Mouse (Mus musculus): ENCODE measurements at regions not wholly inside any gene's neighbourhood (a gene's known extent, or its start where the extent isn't known, plus 50 kb on each side); places are given as distances from the start of the nearest gene placed in this dataset.

DNA sequence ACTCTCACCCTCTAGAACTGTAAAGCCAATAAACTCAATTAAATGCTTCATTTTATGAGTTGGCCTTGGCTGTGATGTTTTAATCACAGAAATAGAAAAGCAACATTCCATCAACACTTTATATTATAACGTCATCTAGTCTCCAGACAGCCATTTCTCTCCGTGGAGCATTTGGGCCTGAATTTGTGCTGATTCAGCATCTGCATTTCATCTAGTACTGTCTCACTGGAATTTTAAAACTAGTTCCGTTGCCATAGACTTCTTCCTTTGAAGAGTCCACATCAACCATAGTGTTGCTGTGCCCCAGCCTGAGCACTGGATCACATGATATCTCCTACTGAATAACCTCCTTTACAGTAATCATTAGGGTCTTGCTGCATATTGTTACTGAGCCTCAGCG, 179.7 kb upstream of the Cntnap4 start:
- no peaks in the 10 kb centered on the region for H3K27me3 ChIP-seq (replicated peaks; ENCODE audit: insufficient read depth, low read length)
- H3K27ac ChIP-seq (ENCODE audit: low read length): no peak overlapping the region
- WGBS: 75% methylated on average over 4 of the region's 4 CpGs
- ATAC-seq (no peak), DNase-seq (ENCODE audit: low spot score) (no peak)
- no peak overlapping the region for H3K4me2 ChIP-seq (replicated peaks; ENCODE audit: low read depth, low read length)
- H3K9me3 ChIP-seq (ENCODE audit: low read length): no peaks in the 10 kb centered on the region
- H3K36me3 ChIP-seq (ENCODE audit: insufficient read depth, low read length): no peaks in the 10 kb centered on the region
- TF ChIP-seq CTCF (IDR thresholded peaks at IDR 0.05): no peak
- TF ChIP-seq EP300 (IDR thresholded peaks at IDR 0.05): no peak
- H3K4me3 ChIP-seq (ENCODE audit: low read depth, low read length): no peak overlapping the region
- no peaks in the 10 kb centered on the region for H3K4me1 ChIP-seq (ENCODE audit: insufficient read depth, low read depth, low read length)
- H3K9ac ChIP-seq (replicated peaks; ENCODE audit: low read depth): no peak overlapping the region

DNA sequence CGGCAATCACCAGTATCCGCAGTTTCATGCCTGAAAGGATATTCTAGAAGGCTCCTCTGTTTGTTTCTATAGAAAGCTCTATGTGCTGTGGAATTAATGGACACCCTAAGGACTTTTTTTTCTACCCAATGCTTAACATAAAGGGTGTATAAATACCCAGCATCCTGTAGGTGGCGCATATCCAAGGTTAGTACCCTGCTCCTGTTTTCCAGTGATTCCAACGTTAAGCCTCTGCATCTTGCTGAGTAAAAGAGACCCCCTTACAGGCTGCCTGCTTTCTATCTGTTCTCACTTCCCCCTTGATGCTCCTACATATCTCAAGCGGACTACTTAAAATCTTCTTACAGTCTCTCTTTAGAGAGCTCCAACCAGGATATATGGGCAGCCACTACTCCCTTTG, 221.5 kb upstream of the Cntnap4 start:
- ATAC-seq: no peak
- no peak overlapping the region for H3K27ac ChIP-seq (ENCODE audit: low read length)
- DNase-seq (ENCODE audit: low spot score): peak; percentile 11
- H3K9ac ChIP-seq (replicated peaks; ENCODE audit: low read depth): no peak overlapping the region
- no peaks in the 10 kb centered on the region for H3K9me3 ChIP-seq (ENCODE audit: low read length)
- H3K4me1 ChIP-seq (ENCODE audit: insufficient read depth, low read depth, low read length): no peaks in the 10 kb centered on the region
- TF ChIP-seq CTCF (IDR thresholded peaks at IDR 0.05) (peak; percentile 41), EP300 (IDR thresholded peaks at IDR 0.05) (no peak)
- H3K27me3 ChIP-seq (replicated peaks; ENCODE audit: insufficient read depth, low read length): no peaks in the 10 kb centered on the region
- 35% methylated on average over 5 of the region's 5 CpGs for WGBS
- H3K36me3 ChIP-seq (ENCODE audit: insufficient read depth, low read length): no peaks in the 10 kb centered on the region
- H3K4me2 ChIP-seq (replicated peaks; ENCODE audit: low read depth, low read length): no peak overlapping the region
- H3K4me3 ChIP-seq (ENCODE audit: low read depth, low read length): no peak overlapping the region

DNA sequence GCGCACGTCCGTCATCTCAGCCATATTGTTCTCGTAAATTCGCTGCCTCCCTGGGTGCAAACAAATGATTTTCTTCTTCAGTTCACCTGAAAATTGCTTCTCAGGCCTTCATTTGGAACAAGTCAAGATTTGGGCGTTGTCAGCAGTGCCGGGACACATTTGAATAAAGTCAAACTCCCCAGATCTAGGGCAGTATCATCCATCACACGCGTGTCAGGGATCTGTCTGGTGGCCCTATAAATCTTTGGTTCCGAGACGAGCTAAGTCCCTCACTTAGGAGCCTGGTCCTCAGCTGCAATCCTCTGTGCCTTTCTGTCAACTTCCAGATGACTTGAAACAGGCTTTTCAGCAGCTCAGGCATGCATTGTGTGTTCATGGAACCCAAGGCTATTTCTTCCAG, 236.7 kb upstream of the Cntnap4 start:
- TF ChIP-seq EP300 (IDR thresholded peaks at IDR 0.05): no peak
- TF ChIP-seq CTCF (IDR thresholded peaks at IDR 0.05): no peak
- no peak overlapping the region for H3K4me2 ChIP-seq (replicated peaks; ENCODE audit: low read depth, low read length)
- H3K27ac ChIP-seq (ENCODE audit: low read length): no peak overlapping the region
- DNase-seq (ENCODE audit: low spot score) (no peak), ATAC-seq (no peak)
- no peaks in the 10 kb centered on the region for H3K4me1 ChIP-seq (ENCODE audit: insufficient read depth, low read depth, low read length)
- H3K4me3 ChIP-seq (ENCODE audit: low read depth, low read length): no peak overlapping the region
- no peaks in the 10 kb centered on the region for H3K9me3 ChIP-seq (ENCODE audit: low read length)
- no peak overlapping the region for H3K9ac ChIP-seq (replicated peaks; ENCODE audit: low read depth)
- no peaks in the 10 kb centered on the region for H3K36me3 ChIP-seq (ENCODE audit: insufficient read depth, low read length)
- no peaks in the 10 kb centered on the region for H3K27me3 ChIP-seq (replicated peaks; ENCODE audit: insufficient read depth, low read length)
- 52% methylated on average over 11 of the region's 11 CpGs for WGBS

- DNase-seq (ENCODE audit: low spot score): no peak
- WGBS: 77% methylated on average over 10 of the region's 10 CpGs
- no peaks in the 10 kb centered on the region for H3K9me3 ChIP-seq (ENCODE audit: low read length)
- H3K9ac ChIP-seq (replicated peaks; ENCODE audit: low read depth): no peak overlapping the region
- no peak overlapping the region for H3K4me2 ChIP-seq (replicated peaks; ENCODE audit: low read depth, low read length)
- no peak overlapping the region for H3K4me3 ChIP-seq (ENCODE audit: low read depth, low read length)
- no peaks in the 10 kb centered on the region for H3K36me3 ChIP-seq (ENCODE audit: insufficient read depth, low read length)
- ATAC-seq: no peak
- no peaks in the 10 kb centered on the region for H3K27me3 ChIP-seq (replicated peaks; ENCODE audit: insufficient read depth, low read length)
- no peaks in the 10 kb centered on the region for H3K4me1 ChIP-seq (ENCODE audit: insufficient read depth, low read depth, low read length)
- no peak for TF ChIP-seq CTCF (IDR thresholded peaks at IDR 0.05)
- no peak for TF ChIP-seq EP300 (IDR thresholded peaks at IDR 0.05)
- no peak overlapping the region for H3K27ac ChIP-seq (ENCODE audit: low read length)
Observed at GRCm38 (mm10) chr8:112332021-112332420, 237.8 kb upstream of the Cntnap4 start.

DNA sequence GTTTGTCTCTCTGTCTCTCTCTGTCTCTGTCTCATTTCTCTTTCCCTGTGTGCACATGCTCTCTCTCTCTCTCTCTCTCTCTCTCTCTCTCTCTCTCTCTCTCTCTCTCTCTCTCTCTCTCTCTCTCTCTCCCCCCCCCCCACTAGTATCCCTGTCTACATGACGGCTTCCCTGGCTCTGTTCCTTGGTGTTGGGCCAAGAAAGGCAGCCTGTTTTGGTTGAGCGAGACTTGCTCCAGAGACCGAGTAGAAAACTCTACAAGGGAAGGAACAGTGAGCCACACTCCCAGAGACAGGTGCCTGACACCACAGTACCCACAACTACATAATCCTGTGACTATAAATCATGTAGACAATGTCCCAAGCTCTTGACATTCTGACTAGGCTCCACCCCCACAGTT, 260.0 kb upstream of the Cntnap4 start:
- Histone ChIP-seq H3K36me3 (ENCODE audit: insufficient read depth, low read length) (no peaks in the 10 kb centered on the region), H3K4me1 (ENCODE audit: insufficient read depth, low read depth, low read length) (no peaks in the 10 kb centered on the region), H3K4me2 (replicated peaks; ENCODE audit: low read depth, low read length) (no peak overlapping the region), H3K27ac (ENCODE audit: low read length) (no peak overlapping the region), H3K4me3 (ENCODE audit: low read depth, low read length) (no peak overlapping the region), H3K27me3 (replicated peaks; ENCODE audit: insufficient read depth, low read length) (no peaks in the 10 kb centered on the region), H3K9ac (replicated peaks; ENCODE audit: low read depth) (no peak overlapping the region), H3K9me3 (ENCODE audit: low read length) (no peaks in the 10 kb centered on the region)
- WGBS: 46% methylated on average over 3 of the region's 3 CpGs
- no peak for ATAC-seq
- no peak for TF ChIP-seq CTCF (IDR thresholded peaks at IDR 0.05)
- TF ChIP-seq EP300 (IDR thresholded peaks at IDR 0.05): no peak
- no peak for DNase-seq (ENCODE audit: low spot score)

GRCm38 (mm10) chr8:112308354-112308753, 261.5 kb upstream of the Cntnap4 start:
- Histone ChIP-seq H3K9ac (replicated peaks; ENCODE audit: low read depth) (no peak overlapping the region), H3K4me3 (ENCODE audit: low read depth, low read length) (no peak overlapping the region), H3K27me3 (replicated peaks; ENCODE audit: insufficient read depth, low read length) (no peaks in the 10 kb centered on the region), H3K27ac (ENCODE audit: low read length) (no peak overlapping the region), H3K4me2 (replicated peaks; ENCODE audit: low read depth, low read length) (no peak overlapping the region), H3K4me1 (ENCODE audit: insufficient read depth, low read depth, low read length) (no peaks in the 10 kb centered on the region), H3K36me3 (ENCODE audit: insufficient read depth, low read length) (no peaks in the 10 kb centered on the region), H3K9me3 (ENCODE audit: low read length) (no peaks in the 10 kb centered on the region)
- WGBS: 71% methylated on average over 6 of the region's 6 CpGs
- ATAC-seq (no peak), DNase-seq (ENCODE audit: low spot score) (no peak)
- no peak for TF ChIP-seq CTCF (IDR thresholded peaks at IDR 0.05)
- no peak for TF ChIP-seq EP300 (IDR thresholded peaks at IDR 0.05)

DNA sequence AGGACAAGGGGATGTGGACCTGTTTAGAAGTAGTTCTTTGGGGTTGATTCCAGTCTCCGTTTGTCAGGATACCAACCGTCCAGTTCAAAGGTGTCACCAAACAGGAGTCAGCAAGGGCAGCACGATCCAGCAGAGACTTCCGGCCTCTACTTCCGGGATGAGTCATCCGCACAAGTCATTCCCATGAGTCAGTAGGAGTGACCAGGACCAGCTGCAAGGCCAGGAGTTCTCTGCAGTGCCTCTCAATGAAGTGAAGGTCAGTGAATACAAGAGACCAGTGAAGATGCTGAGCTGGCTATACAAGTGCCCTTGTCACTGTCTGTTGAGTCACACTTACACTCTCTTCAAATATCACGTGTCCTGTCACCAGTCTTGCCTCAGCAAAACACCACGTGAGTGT, 272.8 kb upstream of the Cntnap4 start:
- Histone ChIP-seq H3K9ac (replicated peaks; ENCODE audit: low read depth) (no peak overlapping the region), H3K4me2 (replicated peaks; ENCODE audit: low read depth, low read length) (no peak overlapping the region), H3K9me3 (ENCODE audit: low read length) (no peaks in the 10 kb centered on the region), H3K4me1 (ENCODE audit: insufficient read depth, low read depth, low read length) (no peaks in the 10 kb centered on the region), H3K27me3 (replicated peaks; ENCODE audit: insufficient read depth, low read length) (no peaks in the 10 kb centered on the region), H3K27ac (ENCODE audit: low read length) (no peak overlapping the region), H3K36me3 (ENCODE audit: insufficient read depth, low read length) (no peaks in the 10 kb centered on the region), H3K4me3 (ENCODE audit: low read depth, low read length) (no peak overlapping the region)
- TF ChIP-seq EP300 (IDR thresholded peaks at IDR 0.05): no peak
- TF ChIP-seq CTCF (IDR thresholded peaks at IDR 0.05): no peak
- 56% methylated on average over 8 of the region's 8 CpGs for WGBS
- DNase-seq (ENCODE audit: low spot score) (no peak), ATAC-seq (no peak)

Data from lung, postnatal 0 days (tissue).